8 mouse cellular contexts compared by ENCODE assay signal in genomic region chr7:78577462-78578110, GRCm38 (mm10).
DNase-seq lines count a peak whose midpoint lies in the region; ATAC-seq and TF ChIP-seq lines count a peak whose summit lies in the region.

No protein-coding gene starts in this region.

- H3K27me3 ChIP-seq in lung, postnatal 0 days (replicated peaks; ENCODE audit: insufficient read depth, low read length) = peaks cover 49% of the 10 kb centered on the region
- H3K27me3 ChIP-seq in forebrain, postnatal 0 days (ENCODE audit: insufficient read depth, low read length) = no peaks in the 10 kb centered on the region
- peaks cover 86% of the 10 kb centered on the region for H3K27me3 ChIP-seq in liver, embryonic 15.5 days
- H3K27me3 ChIP-seq in thymus, adult 2 months (ENCODE audit: control insufficient read depth, insufficient read depth, low read length) = peaks cover 21% of the 10 kb centered on the region

- H3K4me3 ChIP-seq in lung, postnatal 0 days (ENCODE audit: low read depth, low read length) = peak overlapping the region; percentile 38
- peak overlapping the region; percentile 79 for H3K4me3 ChIP-seq in forebrain, postnatal 0 days (ENCODE audit: low read depth, low read length)
- H3K4me3 ChIP-seq in liver, embryonic 15.5 days (replicated peaks) = peak overlapping the region; percentile 15; the same call in 1 of the 2 replicates
- H3K4me3 ChIP-seq in thymus, adult 2 months (ENCODE audit: control insufficient read depth, insufficient read depth, low read length) = peak overlapping the region; percentile 44

- H3K4me1 ChIP-seq in lung, postnatal 0 days (ENCODE audit: insufficient read depth, low read depth, low read length) = no peaks in the 10 kb centered on the region
- H3K4me1 ChIP-seq in forebrain, postnatal 0 days (ENCODE audit: insufficient read depth) = peaks cover 15% of the 10 kb centered on the region; the same call in 1 of the 2 replicates
- no peaks in the 10 kb centered on the region for H3K4me1 ChIP-seq in liver, embryonic 15.5 days (replicated peaks)
- H3K4me1 ChIP-seq in thymus, adult 2 months (replicated peaks; ENCODE audit: control insufficient read depth, insufficient read depth, low read length) = peaks cover 16% of the 10 kb centered on the region

- H3K9me3 ChIP-seq in lung, postnatal 0 days (ENCODE audit: low read length) = no peaks in the 10 kb centered on the region
- H3K9me3 ChIP-seq in forebrain, postnatal 0 days (ENCODE audit: low read length) = no peaks in the 10 kb centered on the region
- no peaks in the 10 kb centered on the region for H3K9me3 ChIP-seq in liver, embryonic 15.5 days (replicated peaks)

- H3K36me3 ChIP-seq in lung, postnatal 0 days (ENCODE audit: insufficient read depth, low read length) = no peaks in the 10 kb centered on the region
- no peaks in the 10 kb centered on the region for H3K36me3 ChIP-seq in forebrain, postnatal 0 days (ENCODE audit: insufficient read depth)
- no peaks in the 10 kb centered on the region for H3K36me3 ChIP-seq in liver, embryonic 15.5 days (replicated peaks)
- H3K36me3 ChIP-seq in thymus, adult 2 months (ENCODE audit: control insufficient read depth, insufficient read depth, low read length) = no peaks in the 10 kb centered on the region

- no peak overlapping the region for H3K27ac ChIP-seq in lung, postnatal 0 days (ENCODE audit: low read length)
- H3K27ac ChIP-seq in forebrain, postnatal 0 days (ENCODE audit: low read depth, low read length) = peak overlapping the region; percentile 93
- H3K27ac ChIP-seq in liver, embryonic 15.5 days (replicated peaks) = no peak overlapping the region
- H3K27ac ChIP-seq in thymus, adult 2 months (ENCODE audit: control insufficient read depth, insufficient read depth, low read length) = no peak overlapping the region

- under 1% methylated on average over 48 of the region's 49 CpGs for WGBS in lung, postnatal 0 days
- 1% methylated on average over 49 of the region's 49 CpGs for WGBS in forebrain, postnatal 0 days
- under 1% methylated on average over 49 of the region's 49 CpGs for WGBS in liver, embryonic 15.5 days (ENCODE audit: insufficient replicate concordance)
- 2% methylated on average over 49 of the region's 49 CpGs for WGBS in thymus, adult 2 months

- TF ChIP-seq EP300 in lung, postnatal 0 days (IDR thresholded peaks at IDR 0.05) = no peak

- no peak for DNase-seq in lung, postnatal 0 days (ENCODE audit: low spot score)
- no peak for DNase-seq in lung, postnatal 25 days (ENCODE audit: low spot score)
- DNase-seq in cerebellum, postnatal 25 days = peak; percentile 70 to 71
- DNase-seq in forebrain, postnatal 0 days = peak; percentile 75
- DNase-seq in thymus, adult 2 months = peak; percentile 37
- DNase-seq in T-cell, adult 2 months (ENCODE audit: low spot score) = no peak
- DNase-seq in urinary bladder, postnatal 4 days (ENCODE audit: low spot score in 2 of 2) = no peak

- TF ChIP-seq CTCF in lung, postnatal 0 days (IDR thresholded peaks at IDR 0.05) = no peak
- TF ChIP-seq CTCF in forebrain, postnatal 0 days (IDR thresholded peaks at IDR 0.05; ENCODE audit: low read depth) = no peak; the same call in none of the 2 replicates
- TF ChIP-seq CTCF in thymus, adult 2 months (IDR thresholded peaks at IDR 0.05; ENCODE audit: borderline replicate concordance, control insufficient read depth, extremely low read depth, insufficient read depth, low read length, poor library complexity) = no peak

- ATAC-seq in lung, postnatal 0 days = no peak
- peak; percentile 47 for ATAC-seq in forebrain, postnatal 0 days
- no peak for ATAC-seq in liver, embryonic 15.5 days (ENCODE audit: insufficient read depth)

- TF ChIP-seq POLR2A in thymus, adult 2 months (IDR thresholded peaks at IDR 0.05; ENCODE audit: control insufficient read depth, extremely low read depth, insufficient read depth, low read length, poor library complexity) = no peak

- no peak overlapping the region for H3K9ac ChIP-seq in lung, postnatal 0 days (replicated peaks; ENCODE audit: low read depth)
- H3K9ac ChIP-seq in forebrain, postnatal 0 days = peak overlapping the region; percentile 84
- no peak overlapping the region for H3K9ac ChIP-seq in liver, embryonic 15.5 days

- H3K4me2 ChIP-seq in lung, postnatal 0 days (replicated peaks; ENCODE audit: low read depth, low read length) = peak overlapping the region; percentile 66
- peak overlapping the region; percentile 81 for H3K4me2 ChIP-seq in forebrain, postnatal 0 days (ENCODE audit: low read depth)
- peak overlapping the region; percentile 37 for H3K4me2 ChIP-seq in liver, embryonic 15.5 days

Comparison
In these comparisons a context has a peak if more than half of its experiments do, and no peak if none do; other contexts are left out.
1. DNase-seq: peak in cerebellum, postnatal 25 days (2 of 2), forebrain, postnatal 0 days (single experiment) and thymus, adult 2 months (single experiment); none in lung, postnatal 0 days (single experiment), lung, postnatal 25 days (single experiment), T-cell, adult 2 months (single experiment) and urinary bladder, postnatal 4 days (0 of 2).
2. H3K4me3 ChIP-seq: peak in every context shown above with its lines; median percentile 79 in forebrain, postnatal 0 days; 44 in thymus, adult 2 months; 38 in lung, postnatal 0 days; 15 in liver, embryonic 15.5 days.
3. Peak in every context shown above with its lines, with median percentiles within 50 percentile points of each other: H3K4me2 ChIP-seq.